Mouse (Mus musculus): ENCODE data around the gene Vps45. TPM values are rescaled to one million over a fixed set of nuclear protein-coding genes. Genes with fewer than 3 reads are reported as not detected.
A peak's percentile ranks its signal among the peaks of the same experiment; 100 is the strongest.

Gene Vps45
- total RNA-seq (2014; rRNA removed): 8.9 and 10.7 TPM in 2 replicates
- polyA plus RNA-seq (2012; rRNA removed): 2.1 and 2.4 TPM in 2 replicates

DNA sequence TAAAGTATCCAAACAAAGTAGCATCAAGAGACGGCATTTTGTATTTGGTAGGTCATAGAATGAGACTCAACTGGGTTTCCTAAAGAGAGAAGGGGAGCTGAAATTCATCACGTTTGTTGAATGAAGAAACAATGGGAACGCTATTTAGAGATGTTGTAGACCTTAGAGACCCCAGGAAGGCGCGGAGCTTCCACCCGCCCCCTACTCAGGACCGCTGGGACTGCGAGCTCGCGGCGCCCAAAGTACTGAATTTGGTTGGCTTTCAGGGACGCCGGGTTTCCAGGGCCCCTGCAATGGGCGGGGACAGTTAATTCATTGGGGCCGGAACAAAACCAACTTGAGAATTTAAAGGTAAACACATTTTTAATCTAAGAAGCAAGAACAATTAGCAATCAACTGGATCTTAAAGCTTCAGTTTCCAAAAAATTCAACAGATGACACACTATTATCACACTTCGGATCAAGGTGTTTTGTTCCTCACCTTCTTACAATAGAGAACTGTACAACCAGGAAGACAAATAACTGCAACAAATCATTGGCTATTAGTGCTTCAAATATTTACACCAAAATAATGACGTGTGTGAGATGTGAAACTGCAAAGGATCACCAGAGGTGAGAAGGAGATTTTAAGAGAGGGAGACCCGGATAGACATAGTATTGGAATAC is at the start of gene Vps45:
Gene Vps45, minus strand, starts transcription at position 236 of the 666 bp plus-strand sequence.
- no peaks in the 10 kb centered on the region for H3K36me3 ChIP-seq (ENCODE audit: control insufficient read depth, insufficient read depth, low read length)
- peaks cover 3% of the 10 kb centered on the region; the same call in 1 of the 2 replicates for H3K4me1 ChIP-seq (ENCODE audit: control insufficient read depth, insufficient read depth, low read length)
- no peaks in the 10 kb centered on the region for H3K79me2 ChIP-seq (ENCODE audit: control insufficient read depth, insufficient read depth, low read length)
- TF ChIP-seq CTCF (IDR thresholded peaks at IDR 0.05; ENCODE audit: low read depth, low read length) (no peak), POLR2A (IDR thresholded peaks at IDR 0.05; ENCODE audit: extremely low read depth, insufficient read depth, low read length) (no peak)
- peak within 1 kb of the TSS; percentile 65 for H3K9ac ChIP-seq (ENCODE audit: low read depth, low read length)
- H3K27me3 ChIP-seq (ENCODE audit: control insufficient read depth, insufficient read depth, low read length): no peaks in the 10 kb centered on the region
- peak; percentile 68 for DNase-seq (ENCODE audit: extremely low read depth, low read depth, low spot score)
- WGBS: 4% methylated on average over 18 of the region's 18 CpGs
- H3K4me3 ChIP-seq (ENCODE audit: insufficient read depth, low read depth, low read length): peak within 1 kb of the TSS; percentile 80
- peak within 1 kb of the TSS; percentile 11; the same call in 1 of the 2 replicates for H3K27ac ChIP-seq (replicated peaks; ENCODE audit: insufficient read depth, low read depth, low read length)

- TF ChIP-seq CTCF (IDR thresholded peaks at IDR 0.05; ENCODE audit: low read depth, low read length) (no peak), POLR2A (IDR thresholded peaks at IDR 0.05; ENCODE audit: extremely low read depth, insufficient read depth, low read length) (no peak)
- H3K4me1 ChIP-seq (ENCODE audit: control insufficient read depth, insufficient read depth, low read length): peaks cover 8% of the 10 kb centered on the region
- no peak overlapping the region for H3K4me3 ChIP-seq (ENCODE audit: insufficient read depth, low read depth, low read length)
- WGBS: 25% methylated on average over 4 of the region's 4 CpGs
- peak; percentile 92 for DNase-seq (ENCODE audit: extremely low read depth, low read depth, low spot score)
- H3K36me3 ChIP-seq (ENCODE audit: control insufficient read depth, insufficient read depth, low read length): no peaks in the 10 kb centered on the region
- H3K27me3 ChIP-seq (ENCODE audit: control insufficient read depth, insufficient read depth, low read length): no peaks in the 10 kb centered on the region
- no peak overlapping the region for H3K27ac ChIP-seq (replicated peaks; ENCODE audit: insufficient read depth, low read depth, low read length)
- peaks cover 13% of the 10 kb centered on the region for H3K79me2 ChIP-seq (ENCODE audit: control insufficient read depth, insufficient read depth, low read length)
- no peak overlapping the region for H3K9ac ChIP-seq (ENCODE audit: low read depth, low read length)
These were observed 47.9 kb upstream of the Vps45 start for GRCm38 (mm10) chr3:96106151-96106550.

GRCm38 (mm10) chr3:96105232-96105747 is 47.0 kb upstream of the Vps45 start:
- 9% methylated on average over 10 of the region's 10 CpGs for WGBS
- peak overlapping the region; percentile 88 for H3K9ac ChIP-seq (ENCODE audit: low read depth, low read length)
- peak overlapping the region; percentile 84 for H3K27ac ChIP-seq (replicated peaks; ENCODE audit: insufficient read depth, low read depth, low read length)
- H3K27me3 ChIP-seq (ENCODE audit: control insufficient read depth, insufficient read depth, low read length): no peaks in the 10 kb centered on the region
- no peaks in the 10 kb centered on the region for H3K36me3 ChIP-seq (ENCODE audit: control insufficient read depth, insufficient read depth, low read length)
- H3K4me1 ChIP-seq (ENCODE audit: control insufficient read depth, insufficient read depth, low read length): peaks cover 8% of the 10 kb centered on the region
- DNase-seq (ENCODE audit: extremely low read depth, low read depth, low spot score): peak; percentile 44
- H3K79me2 ChIP-seq (ENCODE audit: control insufficient read depth, insufficient read depth, low read length): peaks cover 13% of the 10 kb centered on the region
- H3K4me3 ChIP-seq (ENCODE audit: insufficient read depth, low read depth, low read length): peak overlapping the region; percentile 84; the same call in 1 of the 2 replicates
- no peak for TF ChIP-seq POLR2A (IDR thresholded peaks at IDR 0.05; ENCODE audit: extremely low read depth, insufficient read depth, low read length)
- no peak for TF ChIP-seq CTCF (IDR thresholded peaks at IDR 0.05; ENCODE audit: low read depth, low read length)

GRCm38 (mm10) chr3:96104261-96105065 is 46.2 kb upstream of the Vps45 start, which contains the start of gene Otud7b:
Gene Otud7b, plus strand, starts transcription at chr3:96104527.
- peak; percentile 79 for DNase-seq (ENCODE audit: extremely low read depth, low read depth, low spot score)
- Histone ChIP-seq H3K4me3 (ENCODE audit: insufficient read depth, low read depth, low read length) (peak within 1 kb of the TSS; percentile 84), H3K36me3 (ENCODE audit: control insufficient read depth, insufficient read depth, low read length) (no peaks in the 10 kb centered on the region), H3K79me2 (ENCODE audit: control insufficient read depth, insufficient read depth, low read length) (peaks cover 13% of the 10 kb centered on the region), H3K4me1 (ENCODE audit: control insufficient read depth, insufficient read depth, low read length) (peaks cover 8% of the 10 kb centered on the region), H3K27me3 (ENCODE audit: control insufficient read depth, insufficient read depth, low read length) (no peaks in the 10 kb centered on the region), H3K27ac (replicated peaks; ENCODE audit: insufficient read depth, low read depth, low read length) (peak within 1 kb of the TSS; percentile 84), H3K9ac (ENCODE audit: low read depth, low read length) (peak within 1 kb of the TSS; percentile 88)
- under 1% methylated on average over 83 of the region's 84 CpGs for WGBS
- TF ChIP-seq CTCF (IDR thresholded peaks at IDR 0.05; ENCODE audit: low read depth, low read length): no peak
- TF ChIP-seq POLR2A (IDR thresholded peaks at IDR 0.05; ENCODE audit: extremely low read depth, insufficient read depth, low read length): peak; percentile 68; the same call in 1 of the 2 replicates

GRCm38 (mm10) chr3:96103901-96104260 is 45.6 kb upstream of the Vps45 start:
- Histone ChIP-seq H3K27ac (replicated peaks; ENCODE audit: insufficient read depth, low read depth, low read length) (peak overlapping the region; percentile 57), H3K27me3 (ENCODE audit: control insufficient read depth, insufficient read depth, low read length) (no peaks in the 10 kb centered on the region), H3K4me3 (ENCODE audit: insufficient read depth, low read depth, low read length) (peak overlapping the region; percentile 72), H3K36me3 (ENCODE audit: control insufficient read depth, insufficient read depth, low read length) (no peaks in the 10 kb centered on the region), H3K9ac (ENCODE audit: low read depth, low read length) (peak overlapping the region; percentile 73), H3K79me2 (ENCODE audit: control insufficient read depth, insufficient read depth, low read length) (peaks cover 10% of the 10 kb centered on the region), H3K4me1 (ENCODE audit: control insufficient read depth, insufficient read depth, low read length) (peaks cover 8% of the 10 kb centered on the region)
- 11% methylated on average over 8 of the region's 8 CpGs for WGBS
- peak; percentile 23 for DNase-seq (ENCODE audit: extremely low read depth, low read depth, low spot score)
- TF ChIP-seq POLR2A (IDR thresholded peaks at IDR 0.05; ENCODE audit: extremely low read depth, insufficient read depth, low read length) (no peak), CTCF (IDR thresholded peaks at IDR 0.05; ENCODE audit: low read depth, low read length) (no peak)
